Mouse (Mus musculus) liver, embryonic 15.5 days (tissue): ENCODE data around the gene Anxa9. TPM values are rescaled to one million over a fixed set of nuclear protein-coding genes. Genes with fewer than 3 reads are reported as not detected.

Source experiments
- ATAC-seq: fragments of 200-750 bp; cut with Nextera tagmentation; 2 replicates; pipeline ENCODE4 v1.8.0; 2017; ENCODE audit warnings: moderate number of reproducible peaks, mild to moderate bottlenecking, moderate library complexity; ENCODE audit not compliant: insufficient read depth
- H3K27ac ChIP-seq: fragments of 300-500 bp; sonication (generic); replicated peaks from 2 replicates; pipeline ENCODE4 v1.5.1; 2015; ENCODE audit warnings: mild to moderate bottlenecking, inconsistent platforms
- H3K27me3 ChIP-seq: fragments of 300-500 bp; sonication (generic); 2 replicates; pipeline ENCODE4 v1.6.1; 2015; ENCODE audit warnings: mild to moderate bottlenecking, inconsistent platforms
- H3K36me3 ChIP-seq: fragments of 300-500 bp; sonication (generic); replicated peaks from 2 replicates; pipeline ENCODE4 v1.6.1; 2015; ENCODE audit warnings: moderate library complexity, mild to moderate bottlenecking, inconsistent platforms
- H3K4me1 ChIP-seq: fragments of 300-500 bp; sonication (generic); replicated peaks from 2 replicates; pipeline ENCODE4 v1.6.1; 2015; ENCODE audit warnings: inconsistent platforms
- H3K4me2 ChIP-seq: fragments of 300-500 bp; sonication (generic); 2 replicates; pipeline ENCODE4 v1.6.1; 2015; ENCODE audit warnings: moderate library complexity, mild to moderate bottlenecking, inconsistent platforms
- H3K4me3 ChIP-seq: fragments of 300-500 bp; sonication (generic); replicated peaks from 2 replicates; pipeline ENCODE4 v1.5.1; 2015; ENCODE audit warnings: mild to moderate bottlenecking, inconsistent platforms
- H3K9ac ChIP-seq: fragments of 300-500 bp; sonication (generic); 2 replicates; pipeline ENCODE4 v1.6.1; 2015; ENCODE audit warnings: moderate library complexity, mild to moderate bottlenecking, inconsistent platforms
- H3K9me3 ChIP-seq: fragments of 300-500 bp; sonication (generic); replicated peaks from 2 replicates; pipeline ENCODE4 v1.6.1; 2016; ENCODE audit warnings: inconsistent platforms
- WGBS: fragments of 180-500 bp; shearing (Covaris S2); methylation state at CpG from one replicate; pipeline ENCODE4 v1.1.7; 2015; ENCODE audit warnings: mixed read lengths; ENCODE audit not compliant: insufficient replicate concordance; 5-methylcytosine and 5-hydroxymethylcytosine counted together
- polyA plus RNA-seq: library from polyadenylated mRNA; unstranded; fragments of >200 nt; fragmentation: Nextera tagmentation; extraction: Ambion mirVana; gene quantifications from 2 replicates; pipeline ENCODE4 v1.2.1, GENCODE M21; 2015

Anxa9 gene
- polyA plus RNA-seq, 1 experiment from 2014 or later, result 2.8 TPM

- H3K4me1 ChIP-seq, result peaks cover 57% of the 10 kb centered on the region
- no peaks in the 10 kb centered on the region for H3K9me3 ChIP-seq
- H3K4me3 ChIP-seq, result no peak overlapping the region
- 54% methylated on average over 7 of the region's 7 CpGs for WGBS
- peak overlapping the region; percentile 24 for H3K27ac ChIP-seq
- H3K27me3 ChIP-seq, result no peaks in the 10 kb centered on the region
- H3K36me3 ChIP-seq, result peaks cover 72% of the 10 kb centered on the region
- ATAC-seq, result no peak
- no peak overlapping the region for H3K4me2 ChIP-seq
- no peak overlapping the region for H3K9ac ChIP-seq
These were observed 12.7 kb downstream of the Anxa9 start for GRCm38 (mm10) chr3:95294316-95294715.

- ATAC-seq, result peak; percentile 15; the same call in 1 of the 2 replicates
- Histone ChIP-seq H3K27me3 (no peaks in the 10 kb centered on the region), H3K9ac (no peak overlapping the region), H3K4me3 (no peak overlapping the region), H3K27ac (peak overlapping the region; percentile 58), H3K4me1 (peaks cover 57% of the 10 kb centered on the region), H3K36me3 (peaks cover 77% of the 10 kb centered on the region), H3K4me2 (no peak overlapping the region; the same call in 1 of the 2 replicates), H3K9me3 (no peaks in the 10 kb centered on the region)
- WGBS, result 25% methylated on average over 11 of the region's 11 CpGs
These were observed 13.4 kb downstream of the Anxa9 start for GRCm38 (mm10) chr3:95293537-95293936.

- H3K4me3 ChIP-seq, result no peak overlapping the region
- no peak for ATAC-seq
- H3K9ac ChIP-seq, result no peak overlapping the region
- H3K27ac ChIP-seq, result peak overlapping the region; percentile 58; the same call in 1 of the 2 replicates
- H3K4me2 ChIP-seq, result no peak overlapping the region
- no peaks in the 10 kb centered on the region for H3K9me3 ChIP-seq
- H3K4me1 ChIP-seq, result peaks cover 52% of the 10 kb centered on the region
- H3K36me3 ChIP-seq, result peaks cover 83% of the 10 kb centered on the region
- no peaks in the 10 kb centered on the region for H3K27me3 ChIP-seq
- WGBS, result 56% methylated on average over 2 of the region's 2 CpGs
These were observed 14.1 kb downstream of the Anxa9 start for GRCm38 (mm10) chr3:95292899-95293298.

GRCm38 (mm10) chr3:95291041-95291440 lies 15.9 kb downstream of the Anxa9 start:
- ATAC-seq, result no peak
- Histone ChIP-seq H3K4me2 (no peak overlapping the region), H3K4me3 (no peak overlapping the region), H3K4me1 (peaks cover 47% of the 10 kb centered on the region), H3K27me3 (no peaks in the 10 kb centered on the region), H3K9me3 (no peaks in the 10 kb centered on the region), H3K36me3 (peaks cover 76% of the 10 kb centered on the region), H3K27ac (no peak overlapping the region), H3K9ac (no peak overlapping the region)
- 56% methylated on average over 4 of the region's 4 CpGs for WGBS

GRCm38 (mm10) chr3:95290156-95290555 lies 16.8 kb downstream of the Anxa9 start:
- Histone ChIP-seq H3K9me3 (no peaks in the 10 kb centered on the region), H3K4me1 (peaks cover 47% of the 10 kb centered on the region), H3K4me3 (no peak overlapping the region), H3K9ac (no peak overlapping the region), H3K27me3 (no peaks in the 10 kb centered on the region), H3K36me3 (peaks cover 68% of the 10 kb centered on the region), H3K4me2 (no peak overlapping the region), H3K27ac (no peak overlapping the region)
- no peak for ATAC-seq
- 78% methylated on average over 6 of the region's 6 CpGs for WGBS

GRCm38 (mm10) chr3:95289419-95289818 lies 17.6 kb downstream of the Anxa9 start:
- H3K4me1 ChIP-seq, result peaks cover 48% of the 10 kb centered on the region
- no peaks in the 10 kb centered on the region for H3K27me3 ChIP-seq
- peaks cover 63% of the 10 kb centered on the region for H3K36me3 ChIP-seq
- no peak overlapping the region for H3K9ac ChIP-seq
- H3K9me3 ChIP-seq, result no peaks in the 10 kb centered on the region
- 82% methylated on average over 4 of the region's 4 CpGs for WGBS
- H3K4me3 ChIP-seq, result no peak overlapping the region
- ATAC-seq, result no peak
- H3K4me2 ChIP-seq, result no peak overlapping the region
- no peak overlapping the region for H3K27ac ChIP-seq

GRCm38 (mm10) chr3:95287541-95287940 lies 19.4 kb downstream of the Anxa9 start:
- H3K27ac ChIP-seq, result no peak overlapping the region
- peaks cover 41% of the 10 kb centered on the region for H3K4me1 ChIP-seq
- peaks cover 51% of the 10 kb centered on the region for H3K36me3 ChIP-seq
- ATAC-seq, result no peak
- H3K4me3 ChIP-seq, result no peak overlapping the region
- no peaks in the 10 kb centered on the region for H3K27me3 ChIP-seq
- WGBS, result 75% methylated on average over 3 of the region's 3 CpGs
- H3K9ac ChIP-seq, result no peak overlapping the region
- no peaks in the 10 kb centered on the region for H3K9me3 ChIP-seq
- H3K4me2 ChIP-seq, result no peak overlapping the region

GRCm38 (mm10) chr3:95286510-95286909 lies 20.5 kb downstream of the Anxa9 start:
- 50% methylated on average over 7 of the region's 7 CpGs for WGBS
- no peak for ATAC-seq
- Histone ChIP-seq H3K27me3 (no peaks in the 10 kb centered on the region), H3K4me3 (no peak overlapping the region), H3K36me3 (peaks cover 42% of the 10 kb centered on the region), H3K9ac (no peak overlapping the region), H3K4me2 (no peak overlapping the region), H3K27ac (no peak overlapping the region), H3K4me1 (peaks cover 45% of the 10 kb centered on the region), H3K9me3 (no peaks in the 10 kb centered on the region)

- Histone ChIP-seq H3K4me2 (no peak overlapping the region), H3K4me1 (peaks cover 45% of the 10 kb centered on the region), H3K27me3 (no peaks in the 10 kb centered on the region), H3K4me3 (no peak overlapping the region), H3K36me3 (peaks cover 38% of the 10 kb centered on the region), H3K9ac (no peak overlapping the region), H3K9me3 (no peaks in the 10 kb centered on the region), H3K27ac (0 out of 2 replicates have a peak overlapping the region, but pooled peaks have one; percentile 4)
- WGBS, result 65% methylated on average over 5 of the region's 5 CpGs
- no peak for ATAC-seq
These were observed 21.0 kb downstream of the Anxa9 start for GRCm38 (mm10) chr3:95286011-95286410.

GRCm38 (mm10) chr3:95285390-95285789 lies 21.6 kb downstream of the Anxa9 start:
- Histone ChIP-seq H3K9ac (no peak overlapping the region), H3K36me3 (peaks cover 33% of the 10 kb centered on the region), H3K4me2 (no peak overlapping the region), H3K27me3 (no peaks in the 10 kb centered on the region), H3K4me1 (peaks cover 49% of the 10 kb centered on the region), H3K27ac (0 out of 2 replicates have a peak overlapping the region, but pooled peaks have one; percentile 4), H3K4me3 (no peak overlapping the region), H3K9me3 (no peaks in the 10 kb centered on the region)
- 89% methylated on average over 5 of the region's 5 CpGs for WGBS
- ATAC-seq, result no peak

GRCm38 (mm10) chr3:95284501-95285281 lies 22.3 kb downstream of the Anxa9 start:
- no peak for ATAC-seq
- 83% methylated on average over 12 of the region's 12 CpGs for WGBS
- peak overlapping the region; percentile 71 for H3K4me3 ChIP-seq
- H3K4me1 ChIP-seq, result peaks cover 54% of the 10 kb centered on the region
- H3K9ac ChIP-seq, result peak overlapping the region; percentile 82; the same call in 1 of the 2 replicates
- peaks cover 26% of the 10 kb centered on the region for H3K36me3 ChIP-seq
- no peaks in the 10 kb centered on the region for H3K9me3 ChIP-seq
- no peaks in the 10 kb centered on the region for H3K27me3 ChIP-seq
- H3K27ac ChIP-seq, result 0 out of 2 replicates have a peak overlapping the region, but pooled peaks have one; percentile 33
- peak overlapping the region; percentile 80 for H3K4me2 ChIP-seq
